Mouse (Mus musculus): ENCODE results near the gene Rtkn2.

Rtkn2 gene

DNA sequence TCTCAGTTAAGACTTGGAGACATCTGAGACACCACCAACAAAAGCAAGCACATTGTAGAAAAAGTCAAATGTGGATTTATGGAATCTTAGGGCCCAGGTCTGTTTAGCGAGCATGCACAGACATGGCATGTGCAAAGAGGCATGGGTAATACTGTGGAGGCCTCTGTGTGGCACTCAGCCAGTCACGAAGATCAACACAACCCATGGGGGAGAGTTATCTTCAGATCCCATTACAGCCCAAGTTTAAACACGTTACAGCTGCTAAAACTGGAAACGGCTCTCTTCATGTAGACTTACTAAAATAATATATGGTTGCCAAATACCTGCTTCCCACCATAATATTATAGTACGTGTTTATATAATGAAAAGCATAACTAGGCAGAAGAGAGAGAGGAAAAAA lies 124.6 kb downstream of the Rtkn2 start:
- no peak for DNase-seq (ENCODE audit: low read depth, low spot score)

DNA sequence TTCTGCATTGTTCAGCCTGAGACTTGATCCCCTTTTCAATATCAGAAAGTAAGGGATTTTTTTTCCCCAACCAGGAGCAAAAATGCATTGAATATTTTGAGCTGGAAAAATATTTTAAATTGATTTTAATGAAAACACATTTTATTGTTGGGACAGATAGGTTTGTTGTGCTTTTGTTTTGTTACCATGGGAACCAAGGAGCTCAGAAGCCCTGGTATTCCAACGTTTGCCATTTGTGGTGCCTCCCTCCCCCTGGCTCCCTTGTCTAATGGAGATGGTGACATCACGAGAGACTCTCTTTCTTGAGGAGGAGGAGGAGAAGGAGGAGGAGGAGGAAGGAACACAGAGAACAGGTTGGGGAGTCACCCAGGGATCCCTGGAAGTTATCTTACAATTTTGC lies 125.1 kb downstream of the Rtkn2 start:
- DNase-seq (ENCODE audit: low read depth, low spot score), result no peak

DNA sequence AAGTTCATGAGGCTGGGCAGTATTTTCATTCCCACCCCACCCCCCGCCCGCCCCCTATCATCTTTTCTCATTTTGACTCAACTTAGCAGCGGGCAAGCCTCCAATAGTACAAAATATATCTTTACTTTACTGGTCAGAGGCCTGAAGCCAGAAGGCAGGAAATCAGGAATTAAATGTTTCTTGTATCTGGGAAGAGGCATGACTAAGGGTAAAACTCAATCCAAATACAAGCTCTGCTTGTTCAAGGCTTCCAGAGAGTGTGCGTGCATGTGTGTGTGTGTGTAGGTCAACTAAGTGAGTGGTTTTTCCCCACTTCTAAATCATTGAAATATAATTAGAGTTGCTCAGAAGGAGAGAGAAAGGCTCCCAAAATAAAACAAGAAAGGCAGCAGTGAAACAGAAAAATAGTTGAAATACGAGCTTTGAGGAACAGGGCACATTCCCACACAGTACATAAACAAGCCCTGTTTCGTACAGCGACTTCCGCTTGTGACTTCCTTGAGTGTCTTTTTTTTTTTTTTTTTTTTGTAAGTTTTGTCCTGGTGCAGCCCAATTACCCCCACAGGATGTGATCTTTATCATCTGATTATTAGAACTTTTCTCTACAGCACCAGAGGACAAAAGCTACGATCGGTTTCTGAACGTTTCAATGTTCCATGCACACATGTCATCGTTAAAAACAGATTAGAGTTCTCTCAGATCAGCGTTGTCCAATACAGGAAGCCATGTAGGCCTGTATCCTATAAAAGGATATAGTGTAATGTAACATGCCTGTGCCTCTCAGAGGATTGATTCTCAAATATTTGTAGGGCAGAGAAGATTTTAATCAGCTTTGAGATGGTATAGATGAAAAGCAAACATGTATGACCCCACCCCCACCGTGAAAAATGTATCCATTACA lies 125.8 kb downstream of the Rtkn2 start:
- DNase-seq (ENCODE audit: low read depth, low spot score), result no peak

DNA sequence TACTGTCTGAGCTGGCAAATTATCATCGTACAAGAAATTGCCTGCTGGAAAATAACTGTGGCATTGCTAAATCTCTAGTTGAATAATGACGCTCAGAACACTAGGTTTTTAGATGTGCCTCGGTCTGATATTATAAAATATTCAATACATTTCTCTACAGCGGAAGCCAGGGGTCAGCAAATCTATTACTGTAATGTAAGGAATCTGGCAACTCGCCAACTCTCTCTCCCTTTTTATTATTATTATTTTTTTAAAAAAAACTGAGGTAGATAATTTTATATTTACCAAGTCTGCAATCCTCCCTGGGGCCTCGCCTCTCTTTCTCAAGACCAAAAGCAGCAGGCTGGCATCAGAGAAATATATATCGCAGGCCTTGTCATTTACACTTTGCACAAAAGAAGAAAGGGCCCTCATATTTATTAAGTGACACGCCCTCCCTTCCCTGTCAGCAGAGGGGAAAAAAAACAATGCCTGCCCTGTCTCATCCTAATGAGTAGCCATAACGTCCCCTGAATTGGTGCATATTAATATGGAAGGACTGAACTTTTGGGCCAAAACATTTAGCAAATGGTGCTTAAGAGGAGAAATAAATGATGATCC lies 127.1 kb downstream of the Rtkn2 start:
- DNase-seq (ENCODE audit: low read depth, low spot score), result no peak

DNA sequence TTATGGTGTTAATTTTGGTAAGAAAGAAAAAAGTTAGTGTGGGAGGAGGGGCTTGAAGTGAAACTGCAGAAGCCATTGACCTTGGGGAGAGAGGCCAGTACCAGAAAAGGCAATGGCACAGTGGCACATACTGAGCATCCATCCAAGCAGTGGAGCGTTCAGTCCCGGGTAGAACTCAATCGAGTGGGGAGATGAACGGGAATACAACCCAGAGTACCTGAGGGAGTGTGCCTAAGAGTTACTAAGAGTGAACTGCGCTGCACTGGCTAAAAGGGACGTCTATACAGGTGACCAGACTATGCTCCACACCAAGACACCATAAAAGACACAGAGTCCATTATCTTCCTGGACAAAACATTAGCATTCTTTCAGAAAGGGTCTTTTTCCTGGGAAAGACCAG lies 128.3 kb downstream of the Rtkn2 start:
- no peak for DNase-seq (ENCODE audit: low read depth, low spot score)
